Mouse (Mus musculus): Measurements from ENCODE around the gene Thoc3. TPM values are rescaled to one million over a fixed set of nuclear protein-coding genes. Genes with fewer than 3 reads are reported as not detected.

The Thoc3 gene
- polyA plus RNA-seq, 1 experiment = 41.5 TPM

- H3K4me1 ChIP-seq (ENCODE audit: control insufficient read depth, insufficient read depth, low read length) = no peaks in the 10 kb centered on the region
- H3K27ac ChIP-seq (ENCODE audit: insufficient read depth, low read length) = no peak overlapping the region
These were observed 43.4 kb downstream of the Thoc3 start for GRCm38 (mm10) chr13:54425269-54425668.

GRCm38 (mm10) chr13:54420226-54420625 is 48.4 kb downstream of the Thoc3 start:
- Histone ChIP-seq H3K27ac (ENCODE audit: insufficient read depth, low read length) (no peak overlapping the region), H3K4me3 (ENCODE audit: low read depth, low read length) (no peak overlapping the region), H3K36me3 (ENCODE audit: control insufficient read depth, insufficient read depth, low read length, poor library complexity, severe bottlenecking) (no peaks in the 10 kb centered on the region)

More at GRCm38 (mm10) chr13:54425269-54425668, 43.4 kb downstream of the Thoc3 start:
- TF ChIP-seq POLR2A (IDR thresholded peaks at IDR 0.05; ENCODE audit: insufficient read depth, low read length) (no peak), EP300 (IDR thresholded peaks at IDR 0.05; ENCODE audit: insufficient read depth, low read depth, low read length) (no peak), CTCF (IDR thresholded peaks at IDR 0.05; ENCODE audit: low read depth, low read length) (no peak)
- H3K4me3 ChIP-seq (ENCODE audit: low read depth, low read length) = no peak overlapping the region
- H3K9me3 ChIP-seq (replicated peaks; ENCODE audit: control insufficient read depth, insufficient read depth, low read length, poor library complexity, severe bottlenecking) = peaks cover 25% of the 10 kb centered on the region
- no peaks in the 10 kb centered on the region for H3K27me3 ChIP-seq (ENCODE audit: control insufficient read depth, insufficient read depth, low read length, poor library complexity, severe bottlenecking)
- no peak overlapping the region for H3K9ac ChIP-seq (ENCODE audit: low read depth, poor library complexity, severe bottlenecking)
- H3K36me3 ChIP-seq (ENCODE audit: control insufficient read depth, insufficient read depth, low read length, poor library complexity, severe bottlenecking) = no peaks in the 10 kb centered on the region

GRCm38 (mm10) chr13:54418781-54419327 is 49.8 kb downstream of the Thoc3 start:
- no peaks in the 10 kb centered on the region for H3K36me3 ChIP-seq (ENCODE audit: control insufficient read depth, insufficient read depth, low read length, poor library complexity, severe bottlenecking)
- no peak overlapping the region for H3K27ac ChIP-seq (ENCODE audit: insufficient read depth, low read length)
- H3K4me1 ChIP-seq (ENCODE audit: control insufficient read depth, insufficient read depth, low read length) = no peaks in the 10 kb centered on the region
- H3K9me3 ChIP-seq (replicated peaks; ENCODE audit: control insufficient read depth, insufficient read depth, low read length, poor library complexity, severe bottlenecking) = peaks cover 19% of the 10 kb centered on the region
- no peak overlapping the region for H3K4me3 ChIP-seq (ENCODE audit: low read depth, low read length)
- no peaks in the 10 kb centered on the region for H3K27me3 ChIP-seq (ENCODE audit: control insufficient read depth, insufficient read depth, low read length, poor library complexity, severe bottlenecking)
- TF ChIP-seq POLR2A (IDR thresholded peaks at IDR 0.05; ENCODE audit: insufficient read depth, low read length) (no peak), CTCF (IDR thresholded peaks at IDR 0.05; ENCODE audit: low read depth, low read length) (no peak), EP300 (IDR thresholded peaks at IDR 0.05; ENCODE audit: insufficient read depth, low read depth, low read length) (no peak)
- H3K9ac ChIP-seq (ENCODE audit: low read depth, poor library complexity, severe bottlenecking) = no peak overlapping the region

More at GRCm38 (mm10) chr13:54420226-54420625, 48.4 kb downstream of the Thoc3 start:
- no peak overlapping the region for H3K9ac ChIP-seq (ENCODE audit: low read depth, poor library complexity, severe bottlenecking)
- TF ChIP-seq CTCF (IDR thresholded peaks at IDR 0.05; ENCODE audit: low read depth, low read length) = no peak
- no peak for TF ChIP-seq POLR2A (IDR thresholded peaks at IDR 0.05; ENCODE audit: insufficient read depth, low read length)
- no peak for TF ChIP-seq EP300 (IDR thresholded peaks at IDR 0.05; ENCODE audit: insufficient read depth, low read depth, low read length)
- H3K9me3 ChIP-seq (replicated peaks; ENCODE audit: control insufficient read depth, insufficient read depth, low read length, poor library complexity, severe bottlenecking) = peaks cover 27% of the 10 kb centered on the region
- H3K27me3 ChIP-seq (ENCODE audit: control insufficient read depth, insufficient read depth, low read length, poor library complexity, severe bottlenecking) = no peaks in the 10 kb centered on the region
- H3K4me1 ChIP-seq (ENCODE audit: control insufficient read depth, insufficient read depth, low read length) = no peaks in the 10 kb centered on the region

DNA sequence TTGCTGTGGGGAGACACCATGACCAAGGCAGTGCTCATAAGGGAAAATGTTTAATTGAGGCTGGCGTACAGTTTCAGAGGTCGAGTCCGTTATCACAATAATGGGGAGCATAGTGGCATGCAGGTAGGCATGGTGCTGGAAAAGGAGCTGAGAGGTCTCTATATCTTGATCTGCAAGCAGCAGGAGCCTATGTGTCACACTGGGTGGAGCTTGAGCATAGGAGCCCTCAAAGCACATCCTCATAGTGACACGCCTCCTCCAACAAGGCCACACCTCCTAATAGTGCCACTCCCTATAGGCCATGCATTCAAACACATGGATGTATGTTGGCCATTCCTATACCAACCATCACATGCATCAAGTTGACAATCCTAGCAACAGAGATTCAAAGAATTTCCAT is 53.6 kb downstream of the Thoc3 start:
- no peak overlapping the region for H3K9ac ChIP-seq (ENCODE audit: low read depth, poor library complexity, severe bottlenecking)
- no peaks in the 10 kb centered on the region for H3K36me3 ChIP-seq (ENCODE audit: control insufficient read depth, insufficient read depth, low read length, poor library complexity, severe bottlenecking)
- H3K4me3 ChIP-seq (ENCODE audit: low read depth, low read length) = no peak overlapping the region
- no peaks in the 10 kb centered on the region for H3K27me3 ChIP-seq (ENCODE audit: control insufficient read depth, insufficient read depth, low read length, poor library complexity, severe bottlenecking)
- no peak for TF ChIP-seq EP300 (IDR thresholded peaks at IDR 0.05; ENCODE audit: insufficient read depth, low read depth, low read length)
- TF ChIP-seq POLR2A (IDR thresholded peaks at IDR 0.05; ENCODE audit: insufficient read depth, low read length) = no peak
- TF ChIP-seq CTCF (IDR thresholded peaks at IDR 0.05; ENCODE audit: low read depth, low read length) = no peak
- H3K4me1 ChIP-seq (ENCODE audit: control insufficient read depth, insufficient read depth, low read length) = no peaks in the 10 kb centered on the region
- no peaks in the 10 kb centered on the region for H3K9me3 ChIP-seq (replicated peaks; ENCODE audit: control insufficient read depth, insufficient read depth, low read length, poor library complexity, severe bottlenecking)
- H3K27ac ChIP-seq (ENCODE audit: insufficient read depth, low read length) = no peak overlapping the region

- Histone ChIP-seq H3K4me1 (ENCODE audit: control insufficient read depth, insufficient read depth, low read length) (no peaks in the 10 kb centered on the region), H3K27me3 (ENCODE audit: control insufficient read depth, insufficient read depth, low read length, poor library complexity, severe bottlenecking) (no peaks in the 10 kb centered on the region), H3K4me3 (ENCODE audit: low read depth, low read length) (no peak overlapping the region), H3K36me3 (ENCODE audit: control insufficient read depth, insufficient read depth, low read length, poor library complexity, severe bottlenecking) (no peaks in the 10 kb centered on the region), H3K9me3 (replicated peaks; ENCODE audit: control insufficient read depth, insufficient read depth, low read length, poor library complexity, severe bottlenecking) (no peaks in the 10 kb centered on the region), H3K9ac (ENCODE audit: low read depth, poor library complexity, severe bottlenecking) (no peak overlapping the region), H3K27ac (ENCODE audit: insufficient read depth, low read length) (no peak overlapping the region)
- TF ChIP-seq POLR2A (IDR thresholded peaks at IDR 0.05; ENCODE audit: insufficient read depth, low read length) (no peak), CTCF (IDR thresholded peaks at IDR 0.05; ENCODE audit: low read depth, low read length) (no peak), EP300 (IDR thresholded peaks at IDR 0.05; ENCODE audit: insufficient read depth, low read depth, low read length) (no peak)
These were observed 55.9 kb downstream of the Thoc3 start for GRCm38 (mm10) chr13:54412721-54413120.

DNA sequence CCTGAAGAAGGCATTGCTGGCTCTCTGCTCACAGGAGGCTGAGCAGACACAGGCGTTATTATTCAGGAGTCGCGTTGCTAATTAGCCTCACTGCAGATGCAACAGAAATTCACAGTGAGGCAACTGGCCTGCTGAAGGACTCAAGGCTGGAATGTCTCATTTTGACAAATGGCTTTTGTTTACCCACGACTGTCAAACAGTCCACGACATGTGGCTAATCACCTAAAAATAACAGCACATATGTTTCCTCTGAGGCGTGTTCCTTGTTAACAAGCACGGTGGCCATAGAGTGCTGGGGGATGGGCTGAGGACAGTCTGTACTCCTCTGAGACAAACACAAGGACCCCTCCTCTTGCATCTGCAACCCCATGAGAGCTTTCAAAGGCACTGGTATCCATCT is 56.4 kb downstream of the Thoc3 start:
- Histone ChIP-seq H3K4me3 (ENCODE audit: low read depth, low read length) (no peak overlapping the region), H3K9me3 (replicated peaks; ENCODE audit: control insufficient read depth, insufficient read depth, low read length, poor library complexity, severe bottlenecking) (no peaks in the 10 kb centered on the region; the same call in 1 of the 2 replicates), H3K36me3 (ENCODE audit: control insufficient read depth, insufficient read depth, low read length, poor library complexity, severe bottlenecking) (no peaks in the 10 kb centered on the region), H3K9ac (ENCODE audit: low read depth, poor library complexity, severe bottlenecking) (no peak overlapping the region), H3K27me3 (ENCODE audit: control insufficient read depth, insufficient read depth, low read length, poor library complexity, severe bottlenecking) (no peaks in the 10 kb centered on the region), H3K4me1 (ENCODE audit: control insufficient read depth, insufficient read depth, low read length) (no peaks in the 10 kb centered on the region), H3K27ac (ENCODE audit: insufficient read depth, low read length) (no peak overlapping the region)
- TF ChIP-seq POLR2A (IDR thresholded peaks at IDR 0.05; ENCODE audit: insufficient read depth, low read length) = no peak
- no peak for TF ChIP-seq CTCF (IDR thresholded peaks at IDR 0.05; ENCODE audit: low read depth, low read length)
- TF ChIP-seq EP300 (IDR thresholded peaks at IDR 0.05; ENCODE audit: insufficient read depth, low read depth, low read length) = no peak
